Mouse (Mus musculus) MEL (cell line): ENCODE results near the gene Nubpl.

ENCODE experiments used
- CTCF ChIP-seq, 3 experiments: IDR thresholded peaks in 2 of 3; conservative IDR thresholded peaks in 1 of 3; 2 replicates each; pipeline ENCODE4 v1.5.1; 2011 to 2012; ENCODE audit warnings: low read length in 3 of 3, low read depth in 2 of 3, mild to moderate bottlenecking in 2 of 3, improper control_type of control experiment in 1 of 3, inconsistent platforms in 1 of 3, mixed read lengths in 1 of 3, moderate library complexity in 1 of 3; ENCODE audit not compliant: control insufficient read depth in 1 of 3, insufficient read depth in 1 of 3, poor library complexity in 1 of 3, severe bottlenecking in 1 of 3
- EP300 ChIP-seq, 2 experiments: IDR thresholded peaks; 2 replicates each; pipeline ENCODE4 v1.6.1; 2011; ENCODE audit warnings: improper control_type of control experiment in 2 of 2, low read length in 2 of 2, low read depth in 1 of 2, mild to moderate bottlenecking in 1 of 2
- GABPA ChIP-seq: IDR thresholded peaks from 2 replicates; pipeline ENCODE4 v1.6.1; 2012; ENCODE audit warnings: low read depth, mild to moderate bottlenecking, inconsistent platforms, low read length, improper control_type of control experiment, moderate library complexity
- POLR2A ChIP-seq, 2 experiments: IDR thresholded peaks; 2 replicates each; pipeline ENCODE4 v1.6.1; 2011 to 2012; ENCODE audit warnings: low read length in 2 of 2, mild to moderate bottlenecking in 2 of 2, control low read depth in 1 of 2, improper control_type of control experiment in 1 of 2, low read depth in 1 of 2, moderate library complexity in 1 of 2; ENCODE audit not compliant: control insufficient read depth in 1 of 2, insufficient read depth in 1 of 2, poor library complexity in 1 of 2

DNA sequence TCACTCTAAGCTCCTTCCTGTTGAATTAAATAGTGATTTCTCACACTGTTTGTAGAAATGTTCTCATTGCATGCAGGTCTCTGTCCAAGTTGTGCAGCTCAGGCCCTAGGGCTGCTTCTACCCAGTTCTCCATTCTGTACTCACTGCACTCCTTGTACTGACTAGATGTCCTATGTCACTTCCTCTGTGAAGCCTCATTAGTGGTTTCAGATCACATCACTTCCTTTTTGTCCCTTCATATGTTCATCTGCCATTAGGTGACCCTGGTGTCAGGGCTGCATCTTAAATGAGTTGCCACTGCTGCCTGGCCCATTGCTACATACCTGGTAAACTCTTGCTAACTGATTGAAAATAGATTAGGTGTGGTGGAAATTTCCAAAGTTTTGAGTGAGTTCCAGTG is 22.7 kb downstream of the Nubpl start:
- TF ChIP-seq POLR2A (IDR thresholded peaks at IDR 0.05; ENCODE audit: control insufficient read depth in 1 of 2, insufficient read depth in 1 of 2, low read depth in 1 of 2, low read length in 2 of 2, poor library complexity in 1 of 2) (no peak), CTCF (IDR thresholded peaks at IDR 0.05 in 2 of 3, conservative IDR thresholded peaks at IDR 0.05 in 1 of 3; ENCODE audit: control insufficient read depth in 1 of 3, insufficient read depth in 1 of 3, low read depth in 2 of 3, low read length in 3 of 3, poor library complexity in 1 of 3, severe bottlenecking in 1 of 3) (no peak), GABPA (no peak), EP300 (IDR thresholded peaks at IDR 0.05; ENCODE audit: low read depth in 1 of 2, low read length in 2 of 2) (no peak)
